Mouse (Mus musculus) kidney, adult 8-10 months (tissue): Measurements from ENCODE around the gene Arl4a.

Experiments used
- DNase-seq, 2 experiments: peaks; one replicate each; pipeline ENCODE4 v3.0.0; 2022

The Arl4a gene

DNA sequence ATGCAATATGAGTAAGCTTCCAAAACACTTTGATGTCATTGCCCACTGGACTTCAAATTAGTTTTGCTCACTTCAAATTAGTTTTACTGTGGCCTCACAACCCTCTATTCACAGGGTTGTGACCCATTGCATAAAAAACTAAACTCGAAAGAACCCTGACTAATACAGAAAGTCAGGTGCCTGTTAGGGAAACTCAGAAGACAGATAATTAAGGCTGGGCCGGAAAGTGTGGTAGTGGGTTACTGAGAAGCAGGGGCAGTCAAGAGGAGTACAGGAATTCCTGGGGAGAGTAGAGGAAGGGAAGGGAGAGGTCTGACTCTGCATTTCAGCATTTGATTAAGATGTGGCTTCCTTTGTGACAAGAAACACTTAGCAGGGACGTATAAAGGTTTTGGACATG, 29.4 kb downstream of the Arl4a start:
- no peak for DNase-seq

DNA sequence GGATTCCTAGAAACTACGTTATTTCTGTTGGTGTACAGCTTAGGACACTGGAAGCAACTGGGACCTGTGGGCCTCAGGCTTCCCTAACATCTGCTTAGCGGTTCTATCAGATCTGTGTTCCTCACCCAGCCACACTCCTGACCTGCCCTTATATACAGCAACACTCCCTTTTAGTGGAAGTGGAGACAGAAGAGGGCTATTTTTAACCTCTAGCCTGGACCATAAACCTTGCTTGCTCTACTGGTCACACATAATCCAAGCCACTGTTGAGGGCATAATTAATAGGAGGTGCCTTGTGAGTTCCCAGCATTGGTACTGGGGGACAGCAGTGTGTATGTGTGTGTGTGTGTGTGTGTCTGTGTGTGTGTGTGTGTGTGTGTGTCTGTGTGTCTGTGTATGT, 33.1 kb downstream of the Arl4a start:
- no peak for DNase-seq

DNA sequence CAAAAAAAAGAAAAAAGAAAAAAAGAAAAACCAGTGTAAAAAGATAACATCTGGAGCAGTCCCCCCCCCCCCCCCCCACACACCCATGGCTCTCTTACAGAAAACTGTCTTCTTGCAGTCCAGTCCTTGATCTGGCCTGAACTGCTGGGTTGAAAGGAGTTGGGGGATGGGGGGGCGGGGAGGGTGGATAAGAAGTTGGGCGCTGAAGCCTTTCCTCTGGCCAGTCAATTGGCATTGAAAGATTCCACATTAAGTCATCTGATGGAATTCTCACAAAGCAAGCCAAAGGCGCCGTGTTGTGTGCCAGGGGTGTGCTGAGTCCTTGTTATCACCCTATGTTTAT, 39.0 kb downstream of the Arl4a start:
- DNase-seq: no peak

DNA sequence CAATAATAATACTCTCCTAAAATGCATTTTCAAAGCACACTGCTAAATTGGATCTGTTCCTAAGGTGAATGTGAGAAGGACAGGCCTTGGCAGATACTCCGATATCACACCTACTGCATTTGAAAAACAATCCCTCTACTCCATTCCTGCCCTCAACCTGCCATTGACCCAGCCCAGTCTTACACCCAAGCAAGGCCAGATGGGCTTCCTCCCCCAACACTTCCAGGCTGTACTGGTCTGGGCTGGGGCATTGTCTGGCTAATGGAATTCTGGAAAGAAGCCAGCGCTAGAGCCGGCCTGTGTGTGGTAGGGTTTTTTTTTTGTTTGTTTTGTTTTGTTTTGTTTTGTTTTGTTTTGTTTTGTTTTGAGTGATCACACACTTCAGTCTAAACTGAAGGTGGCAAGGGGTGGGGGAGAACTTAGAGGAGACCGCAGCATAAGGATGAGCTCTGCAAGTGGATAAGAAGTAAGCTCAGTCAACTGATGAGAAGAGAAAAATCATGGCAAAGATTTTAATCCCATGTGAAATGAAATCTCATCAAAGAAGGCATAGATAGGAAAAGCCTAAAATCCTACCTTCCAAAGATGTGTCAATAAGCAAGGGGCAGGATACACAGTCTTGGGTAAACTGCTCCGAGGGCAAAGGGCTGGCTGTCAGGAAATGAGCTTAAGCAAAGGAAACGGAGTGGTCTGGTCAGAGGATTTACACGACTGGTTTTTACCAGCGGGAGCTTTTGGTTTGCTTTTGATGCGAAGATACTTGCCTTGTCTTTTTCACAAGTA, 39.6 kb downstream of the Arl4a start:
- DNase-seq: no peak

DNA sequence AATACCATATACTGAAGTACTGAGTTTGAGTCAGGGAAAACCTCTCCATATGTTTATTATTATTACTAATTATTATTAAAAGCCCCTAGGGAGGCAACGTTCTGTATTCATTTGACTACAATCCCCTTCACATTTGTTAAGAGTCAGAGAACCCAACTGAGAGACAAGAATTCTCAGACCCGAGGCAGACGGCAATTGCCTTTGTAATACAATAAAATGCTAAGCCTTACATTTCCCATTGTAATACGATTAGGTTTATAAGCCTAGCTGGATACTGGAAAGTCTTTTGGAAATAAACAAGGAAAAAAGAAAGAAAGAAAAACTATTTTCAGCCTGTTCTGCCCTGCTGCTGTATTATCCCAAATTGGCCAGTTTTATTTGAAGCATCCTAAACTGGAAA, 40.2 kb downstream of the Arl4a start:
- DNase-seq: no peak

DNA sequence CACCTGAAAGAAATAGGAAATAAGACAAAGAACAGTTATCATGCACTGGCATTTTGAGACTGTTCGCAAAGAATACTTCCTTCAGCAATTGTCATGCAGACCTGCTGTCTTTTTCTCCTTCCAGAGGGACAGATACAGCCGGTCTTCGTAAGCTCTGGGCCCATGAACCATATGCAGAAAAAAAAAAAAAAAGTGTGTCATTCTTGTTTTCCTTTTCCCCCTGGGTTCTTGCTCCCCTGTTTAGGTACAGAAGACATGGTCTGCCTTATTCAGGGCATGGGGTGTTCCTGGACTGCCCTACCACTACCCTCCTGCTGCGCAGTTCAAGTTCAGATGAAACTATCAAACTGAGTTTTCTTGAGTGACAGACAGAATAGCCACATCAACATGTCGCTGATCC, 41.8 kb downstream of the Arl4a start:
- no peak for DNase-seq

DNA sequence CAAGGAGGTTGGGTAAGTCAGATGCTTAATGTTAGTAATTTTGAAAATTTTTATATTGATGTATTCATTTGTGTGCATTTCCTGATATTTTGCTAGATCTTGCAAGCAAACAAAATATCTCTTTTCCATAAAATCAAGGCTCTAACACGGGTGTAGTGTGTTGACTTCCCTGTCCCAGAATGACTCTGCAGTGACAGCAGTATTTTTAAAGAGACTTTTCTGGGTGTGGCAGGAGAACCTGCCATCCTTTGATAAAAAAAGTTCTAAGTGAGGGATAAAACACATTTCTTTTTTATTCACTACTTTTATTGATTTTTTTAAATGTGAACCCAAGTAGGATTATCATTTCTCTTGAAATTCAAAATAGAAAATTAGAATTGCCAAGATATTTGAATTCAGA, 42.2 kb downstream of the Arl4a start:
- DNase-seq: no peak

DNA sequence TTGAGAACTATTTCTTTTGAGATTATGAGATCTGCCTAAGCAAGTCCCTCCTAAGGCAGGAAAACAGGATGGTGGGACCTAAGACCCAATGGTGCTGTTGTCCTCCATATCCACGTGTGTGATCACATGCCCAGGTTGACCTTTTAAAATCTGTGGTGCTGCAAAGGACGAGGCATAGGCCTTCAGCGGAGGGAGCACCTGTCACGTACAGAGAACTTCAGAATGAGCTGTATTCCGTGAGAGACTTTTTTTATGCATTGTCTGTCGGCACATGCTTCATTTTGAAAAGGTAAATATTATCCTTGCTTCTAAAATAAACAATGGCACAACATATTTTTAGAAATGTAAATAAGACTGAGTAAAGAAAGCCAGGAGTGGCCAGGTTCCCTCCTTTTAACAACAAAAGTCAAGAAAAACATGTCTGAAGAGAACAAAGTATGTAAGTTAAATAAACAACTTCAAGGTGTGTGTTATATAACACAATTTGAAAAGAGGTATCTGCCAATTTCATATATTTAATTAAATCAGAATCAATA, 45.0 kb downstream of the Arl4a start:
- DNase-seq: no peak

DNA sequence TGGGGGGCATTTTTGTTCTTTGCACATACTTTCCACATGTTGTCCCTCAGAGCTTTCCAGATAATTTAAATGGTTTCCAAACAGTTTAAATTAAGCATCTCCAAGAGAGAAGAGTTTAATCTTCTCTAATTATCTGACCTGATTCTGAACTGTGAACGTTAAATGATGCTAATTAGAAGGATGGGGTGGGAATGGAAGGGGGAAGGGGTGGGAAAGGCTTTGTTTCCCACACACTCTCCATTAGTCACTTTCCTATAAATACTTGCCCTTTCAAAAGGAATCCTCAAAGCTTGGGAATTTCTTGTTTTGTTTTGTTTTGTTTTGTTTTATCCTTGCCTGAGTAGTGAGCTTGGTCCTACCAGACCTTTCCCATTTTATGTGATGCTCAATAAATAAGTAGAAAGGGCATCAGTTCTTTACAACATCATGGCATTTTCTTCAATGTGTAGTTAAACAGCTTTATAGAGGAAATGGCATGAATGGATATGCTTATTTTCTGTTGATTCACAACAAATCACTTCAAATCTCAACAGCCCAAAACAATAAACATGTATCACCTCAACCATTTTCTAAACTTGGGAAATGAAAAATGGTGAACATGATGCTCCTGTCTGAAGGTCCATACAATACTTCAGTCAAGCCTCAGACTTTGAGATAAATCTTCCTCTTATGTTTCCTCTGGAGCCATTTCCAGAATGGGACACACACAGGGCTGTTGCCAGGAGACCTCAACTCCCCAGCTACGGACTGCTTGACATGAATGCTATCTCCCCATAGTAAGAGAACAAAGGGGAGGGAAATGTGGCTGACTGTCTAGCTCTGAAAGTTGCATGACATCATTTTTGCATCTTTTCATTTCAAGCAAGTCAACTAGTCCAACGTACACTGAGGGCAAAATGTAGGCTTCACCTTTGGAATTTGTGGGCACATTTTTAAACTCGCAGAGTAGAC, 46.7 kb downstream of the Arl4a start:
- DNase-seq: no peak

DNA sequence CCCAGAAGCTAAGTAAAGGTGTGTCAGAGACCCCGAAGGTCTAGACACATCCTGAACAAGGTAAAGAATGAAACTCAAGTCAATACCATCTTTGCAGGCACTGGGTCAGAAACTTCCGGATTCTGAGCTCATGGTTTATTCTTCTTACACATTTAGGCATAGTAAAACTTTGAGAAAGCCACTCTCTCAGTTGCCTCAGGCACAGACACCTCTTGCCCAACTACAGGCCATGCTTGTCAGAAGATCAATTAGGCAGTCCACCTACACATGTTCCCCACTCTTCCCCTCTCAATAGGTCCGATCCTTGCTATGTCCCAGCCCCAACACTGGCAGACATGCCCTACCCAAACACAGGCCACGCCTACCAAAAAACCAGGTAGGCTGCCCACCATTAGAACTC, 48.7 kb downstream of the Arl4a start:
- DNase-seq: no peak

DNA sequence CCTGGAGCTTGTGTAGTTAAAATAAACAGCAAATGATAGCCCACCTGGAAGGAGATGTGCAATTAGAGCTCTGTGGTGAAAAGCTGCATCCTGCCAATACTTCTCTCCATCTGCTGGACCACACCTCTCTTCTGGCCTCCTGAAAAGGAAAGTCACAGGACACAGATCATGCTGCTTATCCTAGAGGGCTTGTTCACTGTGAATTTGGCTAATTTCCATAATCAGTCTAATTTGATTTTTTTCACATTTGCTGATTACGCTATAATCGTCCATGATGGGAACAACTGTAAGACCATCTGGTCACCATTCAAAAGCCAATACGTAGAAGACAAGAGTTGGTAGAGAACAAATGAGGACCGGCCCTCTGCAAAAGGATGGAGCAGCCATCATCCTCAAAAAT, 50.6 kb downstream of the Arl4a start:
- no peak for DNase-seq

DNA sequence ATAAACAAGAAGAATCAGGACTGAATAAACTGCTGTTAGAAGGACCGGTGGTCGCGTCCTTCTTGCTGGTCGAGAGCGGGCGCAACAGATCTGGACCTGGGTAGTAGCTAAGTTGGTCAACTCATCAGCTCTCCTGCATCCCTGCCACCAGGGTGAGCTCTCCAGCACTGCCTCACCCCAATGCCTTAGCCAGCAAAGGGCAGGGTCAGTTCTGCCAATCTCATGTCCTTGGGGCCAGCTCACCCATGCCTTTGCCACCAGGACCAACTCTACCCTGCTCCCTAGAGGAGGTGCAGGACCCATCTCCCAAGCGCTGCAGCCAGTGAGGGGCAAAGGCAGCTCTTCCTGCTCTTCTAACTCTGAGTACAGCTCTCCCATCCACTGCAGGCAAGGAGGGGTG, 52.2 kb downstream of the Arl4a start:
- DNase-seq: no peak

DNA sequence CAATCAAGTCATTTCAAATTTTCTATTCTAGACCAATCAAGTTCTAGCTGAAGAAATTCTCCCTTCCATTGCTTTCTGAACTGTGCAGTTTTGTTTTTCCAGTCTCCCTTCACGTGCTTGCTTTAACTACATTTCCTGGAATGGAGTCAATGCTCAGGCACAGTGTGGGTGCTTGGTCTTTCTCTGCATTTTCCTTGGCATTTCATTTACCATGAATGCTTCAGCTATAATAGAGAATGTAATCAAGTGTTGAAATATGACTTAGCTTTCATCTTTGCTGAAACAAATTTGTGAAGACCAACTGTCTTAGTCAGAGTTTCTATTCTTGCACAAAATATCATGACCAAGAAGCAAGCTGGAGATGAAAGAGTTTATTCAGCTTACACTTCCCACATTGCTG, 58.0 kb downstream of the Arl4a start:
- DNase-seq: no peak

DNA sequence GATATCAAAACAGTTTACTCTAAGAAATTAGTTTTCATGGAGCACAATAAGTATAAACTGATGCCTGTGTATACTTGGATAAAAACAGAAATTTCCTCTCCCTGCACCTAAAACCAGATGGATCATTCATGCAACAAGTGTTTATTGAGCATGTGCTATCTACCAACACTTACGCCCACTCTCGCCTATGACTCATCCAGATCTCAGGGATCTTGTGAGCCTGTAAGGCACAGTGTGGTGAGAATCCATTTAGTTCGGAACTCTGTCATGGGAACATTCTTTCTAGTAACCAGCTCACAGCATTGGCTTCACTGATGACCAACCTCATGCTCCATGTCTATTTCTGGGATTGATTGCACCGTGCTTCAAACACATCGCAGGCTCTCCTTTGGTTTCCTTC, 58.8 kb downstream of the Arl4a start:
- DNase-seq: no peak

DNA sequence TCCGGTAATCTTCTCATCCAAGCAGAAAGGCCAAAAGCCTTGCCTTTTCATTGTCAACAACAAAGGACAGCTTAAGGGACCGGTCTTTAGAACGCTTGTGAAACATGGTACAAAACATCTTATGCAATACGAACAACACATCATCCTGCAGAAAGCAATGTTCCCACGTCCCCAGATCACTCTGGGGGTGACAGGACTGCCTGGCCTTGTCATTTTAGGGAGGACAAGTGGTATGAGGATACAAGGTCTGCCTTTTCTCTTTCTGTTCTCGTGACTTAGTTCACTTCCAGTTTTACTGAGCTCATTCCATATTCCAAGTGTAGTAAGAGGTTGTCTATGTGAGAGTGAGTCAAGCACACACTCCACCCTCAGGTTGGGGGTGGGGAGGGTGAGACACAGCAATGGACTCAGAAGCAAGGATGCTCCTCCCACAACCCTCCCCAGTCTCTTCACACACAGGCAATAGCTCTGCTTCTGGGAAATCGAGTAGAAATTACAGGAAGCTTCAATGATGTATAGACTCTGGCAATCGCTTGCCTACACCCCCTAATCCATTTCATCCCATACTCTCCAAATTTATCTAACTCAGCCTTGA, 59.7 kb downstream of the Arl4a start:
- no peak for DNase-seq

DNA sequence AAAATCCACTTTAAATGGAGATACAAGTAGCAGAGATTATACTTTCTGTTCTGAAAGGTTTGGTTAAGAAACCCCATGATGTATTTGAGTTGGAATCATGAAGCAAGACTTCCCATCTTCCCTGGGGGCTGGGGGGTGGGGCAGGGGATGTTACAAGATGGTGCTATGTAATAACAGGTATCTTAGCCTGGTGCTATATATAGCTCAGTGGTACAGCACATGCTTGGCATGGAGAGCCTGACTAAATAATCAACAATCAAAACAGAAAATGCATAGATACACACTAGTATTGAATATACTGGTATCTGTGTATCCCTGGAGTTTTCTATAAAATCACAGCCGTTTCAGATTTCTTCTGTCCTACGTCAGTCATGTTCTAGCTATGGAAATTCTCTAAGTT, 61.4 kb downstream of the Arl4a start:
- DNase-seq: no peak

DNA sequence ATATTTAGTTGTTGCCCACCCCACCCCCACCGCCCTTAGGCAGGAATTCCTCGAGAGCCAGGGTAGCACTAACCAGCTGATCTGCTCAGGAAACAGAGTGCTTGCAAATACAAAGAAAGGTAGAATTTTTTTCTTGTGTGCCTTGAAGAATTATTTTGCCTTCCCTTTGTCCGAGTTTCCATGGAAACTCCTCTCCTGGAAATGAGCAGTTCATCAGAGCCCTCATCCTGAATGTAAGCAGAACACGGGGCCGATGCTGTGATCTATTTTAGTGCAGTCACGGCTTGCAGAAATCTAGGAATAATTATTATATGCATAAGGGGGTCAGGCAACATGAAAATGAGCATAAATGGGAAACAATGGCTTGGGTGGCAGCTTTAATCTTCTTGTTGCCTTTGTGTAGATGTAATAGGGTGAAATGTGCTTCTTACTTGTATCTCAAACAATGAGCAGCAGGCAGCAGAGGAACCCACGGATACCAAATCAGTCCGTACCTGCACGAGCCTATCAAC, 61.9 kb downstream of the Arl4a start:
- DNase-seq: no peak

DNA sequence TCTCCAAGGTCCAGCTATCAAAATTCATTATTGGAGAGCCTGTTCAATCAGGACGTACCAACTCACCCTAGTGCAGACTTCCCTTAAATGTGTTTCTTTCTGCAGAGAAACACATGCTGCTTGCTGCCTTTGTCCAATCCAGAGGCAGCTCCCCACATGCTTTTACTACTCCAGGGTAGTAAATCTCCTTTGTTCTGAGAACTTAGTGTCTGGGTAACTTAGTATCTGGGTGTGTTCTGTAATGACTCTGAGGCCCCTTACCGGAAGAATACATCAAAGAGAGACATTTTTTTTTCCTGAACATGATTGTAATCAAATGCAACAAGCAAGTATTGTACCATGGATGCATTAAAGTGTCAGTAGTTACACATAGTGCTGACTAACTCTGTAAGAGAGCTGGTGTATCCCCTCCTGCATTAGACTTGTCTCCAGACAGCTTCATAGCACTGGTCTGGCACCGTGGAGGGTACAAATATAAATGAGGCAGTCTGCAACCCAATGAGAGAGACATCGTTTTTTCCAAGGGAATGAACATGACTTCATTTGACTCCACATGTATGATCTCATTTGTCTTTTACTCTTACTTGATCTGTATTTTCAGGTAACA, 62.7 kb downstream of the Arl4a start:
- DNase-seq: no peak

DNA sequence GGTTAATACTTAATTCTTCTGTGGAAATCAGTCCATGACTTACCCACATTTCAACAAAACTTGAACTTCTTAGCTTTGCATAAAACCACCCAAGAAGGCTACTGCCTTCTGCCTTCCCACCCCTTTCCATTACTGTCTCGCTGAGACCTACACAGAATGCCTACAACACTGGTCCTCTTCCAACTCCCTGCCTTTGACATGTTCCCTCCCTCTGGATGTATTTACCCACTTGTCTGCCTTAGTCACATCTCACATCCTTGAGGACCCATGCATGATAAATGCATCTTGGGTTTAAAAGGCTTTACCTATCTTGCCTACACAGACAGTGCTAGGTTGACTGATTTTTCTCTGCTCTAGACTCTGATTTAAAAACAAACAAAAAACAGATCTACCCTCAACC, 63.6 kb downstream of the Arl4a start:
- DNase-seq: no peak

DNA sequence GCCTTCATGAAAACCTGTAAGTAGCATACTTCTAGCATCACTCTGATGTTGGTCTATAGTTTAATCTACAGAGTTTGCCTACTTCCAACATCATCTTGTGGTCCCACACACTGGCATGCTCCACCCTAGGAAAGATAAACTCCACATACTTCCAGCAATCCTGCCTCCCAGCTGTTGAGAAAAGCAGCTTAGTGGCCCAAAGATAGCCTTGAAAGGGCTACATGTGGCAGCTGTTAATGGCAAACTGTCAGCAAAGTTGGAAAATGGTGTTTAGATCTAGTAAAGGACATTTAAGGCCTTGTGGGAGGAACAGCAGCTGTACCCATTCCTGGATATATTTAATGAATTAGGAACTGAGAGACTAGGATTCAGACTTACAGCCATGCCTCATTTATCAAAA, 68.3 kb downstream of the Arl4a start:
- DNase-seq: no peak

DNA sequence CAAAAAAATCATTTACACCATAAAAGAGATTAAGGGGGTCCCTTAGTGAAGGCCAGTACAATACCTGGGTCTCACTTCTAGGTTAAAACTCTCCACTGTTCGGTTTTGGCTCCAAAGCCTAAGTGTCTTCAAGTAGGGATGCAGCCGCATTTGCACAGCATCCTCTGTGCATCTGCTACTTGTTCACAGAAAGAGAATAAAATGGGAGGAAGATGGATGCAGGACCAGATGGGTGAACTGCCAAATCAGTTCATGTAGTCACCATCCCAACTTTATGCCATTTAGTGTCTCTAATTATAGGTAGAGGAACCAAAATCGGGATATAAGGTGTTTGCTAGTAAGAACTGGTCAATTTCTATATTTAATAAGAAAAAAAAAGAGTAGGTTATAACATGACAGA, 69.7 kb downstream of the Arl4a start:
- no peak for DNase-seq

DNA sequence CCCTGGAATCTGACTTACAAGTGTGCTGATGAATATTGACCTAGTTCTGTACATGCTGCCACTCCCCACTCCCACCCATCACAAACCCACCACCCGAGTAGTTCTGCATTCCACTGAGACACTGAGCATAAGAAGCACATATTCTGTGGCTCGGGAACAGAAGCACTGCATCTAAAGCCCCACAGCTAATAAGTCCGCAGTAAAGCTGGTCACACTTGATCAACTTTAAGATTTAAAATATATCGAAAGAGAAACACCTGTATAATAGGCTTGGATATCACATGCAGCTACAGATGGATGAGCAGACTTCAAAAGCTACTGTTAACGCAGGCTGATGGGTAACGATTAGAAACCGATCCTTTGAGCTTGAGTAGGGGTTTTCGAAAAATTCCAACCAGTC, 78.7 kb downstream of the Arl4a start:
- DNase-seq: no peak
